ENCODE assay signal across 13 mouse cellular contexts in genomic region chr5:111229671-111230070, GRCm38 (mm10).
DNase-seq lines count a peak whose midpoint lies in the region; ATAC-seq lines count a peak whose summit lies in the region.
"Had no signal": no experiment of that assay in that cellular context is flagged by ENCODE, and none has a peak within 500 bp of the region (broad histone marks: within the 10 kb centered on the region; RNA-seq: fewer than 3 reads in every experiment).

No protein-coding gene starts in this region.

- DNase-seq in heart, embryonic 10.5 days (ENCODE audit: low spot score), result no peak
- DNase-seq in heart, postnatal 14 days, result no peak
- DNase-seq in kidney, adult 18-20 months, result no peak
- peak; percentile 55 for DNase-seq in Muller cell, postnatal 12 days (ENCODE audit: inconsistent ontology term)
- DNase-seq in limb, embryonic 10.5 days (ENCODE audit: low spot score), result no peak
- DNase-seq in gastrocnemius, adult 18-20 months (ENCODE audit: low spot score), result no peak
- DNase-seq in layer of hippocampus, adult 18-20 months (ENCODE audit: low spot score in 2 of 2), result no peak
- DNase-seq: cerebellum, postnatal 36 days; gastrocnemius, postnatal 36 days; lung, postnatal 14 days; right cerebral cortex, postnatal 25 days had no signal

- H3K4me2 ChIP-seq in kidney, embryonic 16.5 days (replicated peaks; ENCODE audit: low read depth, low read length), result no peak overlapping the region
- H3K4me2 ChIP-seq: embryonic facial prominence, embryonic 13.5 days had no signal

- H3K9me3 ChIP-seq in heart, embryonic 10.5 days, result no peaks in the 10 kb centered on the region
- no peaks in the 10 kb centered on the region for H3K9me3 ChIP-seq in kidney, embryonic 16.5 days (ENCODE audit: low read length)
- no peaks in the 10 kb centered on the region for H3K9me3 ChIP-seq in limb, embryonic 10.5 days (replicated peaks)
- H3K9me3 ChIP-seq: embryonic facial prominence, embryonic 13.5 days had no signal

- peaks cover 69% of the 10 kb centered on the region for H3K4me1 ChIP-seq in heart, embryonic 10.5 days
- peaks cover 63% of the 10 kb centered on the region for H3K4me1 ChIP-seq in kidney, embryonic 16.5 days (ENCODE audit: insufficient read depth, low read length)
- peaks cover 93% of the 10 kb centered on the region for H3K4me1 ChIP-seq in limb, embryonic 10.5 days

- intact Hi-C loops in heart, postnatal 14 days (cut with DNase I), result loop anchor here (2.0 kb wide), 1 partner anchor 27 kb away; no protein-coding TSS in a partner anchor

- 51% methylated on average over 3 of the region's 3 CpGs for WGBS in heart, embryonic 10.5 days
- WGBS in kidney, embryonic 16.5 days, result 50% methylated on average over 3 of the region's 3 CpGs
- 59% methylated on average over 3 of the region's 3 CpGs for WGBS in limb, embryonic 10.5 days

- H3K4me3 ChIP-seq in heart, embryonic 10.5 days, result no peak overlapping the region
- no peak overlapping the region for H3K4me3 ChIP-seq in kidney, embryonic 16.5 days (ENCODE audit: low read length)
- H3K4me3 ChIP-seq in limb, embryonic 10.5 days, result no peak overlapping the region
- H3K4me3 ChIP-seq: embryonic facial prominence, embryonic 13.5 days had no signal

- H3K27me3 ChIP-seq in heart, embryonic 10.5 days (ENCODE audit: insufficient read depth, poor library complexity, severe bottlenecking), result peaks cover 26% of the 10 kb centered on the region; the same call in 1 of the 2 replicates
- H3K27me3 ChIP-seq in kidney, embryonic 16.5 days (ENCODE audit: insufficient read depth, low read length), result no peaks in the 10 kb centered on the region
- peaks cover 6% of the 10 kb centered on the region; the same call in 1 of the 2 replicates for H3K27me3 ChIP-seq in limb, embryonic 10.5 days (ENCODE audit: low read depth, poor library complexity, severe bottlenecking)
- H3K27me3 ChIP-seq: embryonic facial prominence, embryonic 13.5 days had no signal

- no peak overlapping the region for H3K9ac ChIP-seq in kidney, embryonic 16.5 days (replicated peaks; ENCODE audit: low read length)
- H3K9ac ChIP-seq: embryonic facial prominence, embryonic 13.5 days had no signal

- peak overlapping the region; percentile 80; the same call in 1 of the 2 replicates for H3K27ac ChIP-seq in heart, embryonic 10.5 days
- H3K27ac ChIP-seq in kidney, embryonic 16.5 days (ENCODE audit: low read length), result peak overlapping the region; percentile 95
- 0 out of 2 replicates have a peak overlapping the region, but pooled peaks have one; percentile 71 for H3K27ac ChIP-seq in limb, embryonic 10.5 days
- H3K27ac ChIP-seq: embryonic facial prominence, embryonic 13.5 days had no signal

- ATAC-seq in kidney, embryonic 16.5 days (ENCODE audit: low FRiP score, low TSS enrichment), result no peak

- H3K36me3 ChIP-seq in heart, embryonic 10.5 days, result peaks cover 23% of the 10 kb centered on the region; the same call in 1 of the 2 replicates
- no peaks in the 10 kb centered on the region for H3K36me3 ChIP-seq in kidney, embryonic 16.5 days (ENCODE audit: insufficient read depth, low read length)
- H3K36me3 ChIP-seq in limb, embryonic 10.5 days, result peaks cover 35% of the 10 kb centered on the region
